Mouse (Mus musculus): ENCODE results near the gene Pcgf5. TPM values are rescaled to one million over a fixed set of nuclear protein-coding genes. Genes with fewer than 3 reads are reported as not detected.
"Not testable (repeated sequence)": the region's sequence is repeated elsewhere in the genome, so short reads cannot be mapped to it uniquely, and the experiment has no call there.

The Pcgf5 gene
- total RNA-seq, 2 experiments from 2014 or later = 27.8 to 28.1 TPM

DNA sequence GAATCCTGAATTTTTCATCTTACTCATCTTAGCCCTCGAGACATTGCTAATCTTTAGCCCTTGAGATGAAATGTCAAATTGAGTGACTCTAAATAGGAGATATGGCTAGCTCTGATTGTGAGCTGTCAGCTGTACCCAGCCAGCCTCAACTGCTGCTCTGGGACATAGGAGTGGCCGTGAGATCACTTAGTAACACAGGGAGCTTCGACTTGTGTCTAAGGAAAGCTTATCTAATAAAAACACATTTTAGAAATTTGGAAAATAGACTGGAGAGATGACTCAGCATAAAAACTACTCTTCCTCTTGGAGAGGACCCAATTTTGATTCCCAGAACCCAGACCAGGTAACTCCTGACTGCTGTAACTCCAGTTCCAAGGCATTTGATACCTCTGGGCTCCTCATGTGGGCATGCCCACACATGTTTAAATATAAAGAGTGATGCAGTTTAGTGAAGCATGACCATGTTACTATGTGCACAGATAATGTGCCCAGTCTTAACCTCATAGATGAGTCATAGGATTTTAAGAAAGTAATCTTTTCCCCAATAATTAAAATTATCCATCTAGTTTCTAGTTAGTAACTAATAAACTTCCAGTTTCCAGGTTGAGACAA, 103.0 kb downstream of the Pcgf5 start:
- no peak for TF ChIP-seq CTCF (IDR thresholded peaks at IDR 0.05)
- DNase-seq (ENCODE audit: extremely low spot score in 1 of 2, low spot score in 2 of 2) = no peak
- Histone ChIP-seq H3K4me3 (no peak overlapping the region), H3K27ac (no peak overlapping the region)
- intact Hi-C loops (cut with DNase I) = no loop called here

DNA sequence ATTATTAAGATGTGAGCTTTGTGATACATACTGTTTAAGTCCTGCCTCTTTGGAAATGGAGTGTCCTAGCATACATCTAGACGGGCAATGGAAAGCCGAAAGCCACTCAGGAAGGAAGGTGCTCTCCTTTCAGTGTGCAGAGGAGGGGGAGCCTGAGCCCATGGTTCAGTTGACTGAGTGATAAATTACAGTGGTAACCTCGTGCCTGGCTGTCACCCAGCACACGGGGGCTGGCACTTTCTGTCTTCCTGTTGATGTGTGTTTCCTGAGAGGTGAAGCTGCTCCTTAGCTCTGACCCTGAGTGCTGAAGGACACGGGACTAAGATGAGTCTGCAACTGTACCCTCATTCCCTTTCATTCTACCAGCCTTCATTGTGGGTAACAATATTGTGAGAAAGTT, 103.6 kb downstream of the Pcgf5 start:
- TF ChIP-seq CTCF (IDR thresholded peaks at IDR 0.05) = no peak
- intact Hi-C loops (cut with DNase I) = no loop called here
- DNase-seq (ENCODE audit: extremely low spot score in 1 of 2, low spot score in 2 of 2) = no peak
- no peak overlapping the region for H3K4me3 ChIP-seq
- H3K27ac ChIP-seq = no peak overlapping the region

DNA sequence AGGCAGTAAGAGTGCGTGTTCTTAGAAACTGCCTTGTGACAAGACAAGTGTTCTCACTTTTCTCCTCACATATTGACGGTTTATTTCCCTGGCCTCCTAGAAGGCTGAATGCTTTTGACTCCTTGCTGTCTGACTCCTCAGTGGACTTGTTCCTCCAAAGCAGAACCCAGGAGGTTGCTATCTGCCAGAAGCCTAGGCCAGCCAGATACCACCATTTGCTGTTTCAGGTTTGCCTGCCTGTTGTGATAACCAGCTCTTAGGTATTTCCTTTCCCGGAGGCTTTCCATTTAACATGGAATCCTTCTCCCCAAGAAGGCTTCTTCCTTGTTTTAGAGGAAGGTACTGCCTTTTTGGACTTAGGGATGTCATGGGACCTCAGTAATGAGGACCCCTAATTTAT, 104.1 kb downstream of the Pcgf5 start:
- H3K4me3 ChIP-seq; intact Hi-C loops (cut with DNase I); DNase-seq (ENCODE audit: extremely low spot score in 1 of 2, low spot score in 2 of 2); H3K27ac ChIP-seq: not testable (repeated sequence)

DNA sequence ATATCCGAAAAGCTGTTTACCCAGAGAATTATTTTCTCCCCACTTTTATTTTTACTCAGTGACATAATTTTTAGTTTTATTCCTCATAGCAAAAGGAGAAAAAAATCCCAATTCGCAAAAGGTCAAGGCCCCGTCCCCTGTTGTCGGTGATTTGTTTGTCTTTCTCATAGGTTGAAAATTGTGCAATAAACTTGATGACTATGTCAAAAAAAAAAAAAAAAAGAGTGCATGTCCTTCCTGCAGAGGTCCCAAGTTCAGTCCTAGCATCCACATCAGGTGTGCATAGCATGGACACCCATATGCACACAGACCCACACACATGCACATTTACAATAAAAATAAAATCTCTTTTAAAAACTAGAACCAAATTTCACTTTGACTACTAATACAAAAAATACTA, 105.3 kb downstream of the Pcgf5 start:
- intact Hi-C loops (cut with DNase I) = no loop called here
- Histone ChIP-seq H3K4me3 (no peak overlapping the region), H3K27ac (no peak overlapping the region)
- no peak for TF ChIP-seq CTCF (IDR thresholded peaks at IDR 0.05)
- no peak for DNase-seq (ENCODE audit: extremely low spot score in 1 of 2, low spot score in 2 of 2)

DNA sequence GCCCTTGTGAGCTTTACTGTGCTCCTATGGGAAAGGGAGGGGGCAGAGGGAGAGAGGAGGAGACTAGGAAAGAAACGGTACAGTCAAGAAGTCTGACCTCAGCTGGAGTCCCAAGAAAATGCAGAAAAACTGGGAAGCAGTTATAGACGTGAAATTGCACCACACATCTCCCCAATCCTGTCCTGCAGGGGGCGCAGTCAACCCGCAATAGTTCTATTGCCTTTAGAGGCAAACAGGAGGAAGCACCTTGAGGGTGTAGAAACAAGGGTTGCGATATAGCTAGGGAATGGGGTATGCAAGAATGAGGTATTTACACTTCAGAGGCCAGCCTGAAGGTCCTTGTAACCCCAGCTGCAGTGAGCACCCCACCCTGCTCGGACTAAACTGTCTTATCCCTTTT, 122.0 kb downstream of the Pcgf5 start:
- intact Hi-C loops (cut with DNase I) = loop anchor here (1.0 to 5.0 kb wide), 4 partner anchors 68 to 452 kb away; partner anchors contain the start of gene Hectd2
- TF ChIP-seq CTCF (IDR thresholded peaks at IDR 0.05) = peak; percentile 72
- no peak overlapping the region for H3K4me3 ChIP-seq
- no peak overlapping the region for H3K27ac ChIP-seq
- peak; percentile 65 to 83 for DNase-seq (ENCODE audit: extremely low spot score in 1 of 2, low spot score in 2 of 2)

DNA sequence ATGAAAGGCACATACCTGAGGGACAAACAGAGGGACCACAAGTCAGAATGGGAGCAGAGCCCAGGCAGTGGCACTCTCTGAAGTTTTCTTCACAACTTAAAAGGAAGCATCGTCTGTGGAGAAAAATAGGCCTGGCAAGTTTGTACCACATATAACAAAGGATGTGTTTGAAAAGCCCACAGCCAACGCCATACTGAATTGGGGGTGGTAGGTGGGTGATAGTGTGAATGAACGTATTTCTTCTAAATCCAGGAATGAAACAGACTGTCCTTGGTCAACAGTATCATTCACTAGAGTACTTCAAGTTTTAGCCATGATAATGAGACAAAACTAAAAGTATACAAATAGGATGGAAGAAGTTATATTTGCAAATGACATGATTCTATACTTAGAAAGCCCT, 123.2 kb downstream of the Pcgf5 start:
- intact Hi-C loops (cut with DNase I) = loop anchor here (2.0 to 5.0 kb wide), 3 partner anchors 83 to 451 kb away; partner anchors contain the start of gene Hectd2
- DNase-seq (ENCODE audit: extremely low spot score in 1 of 2, low spot score in 2 of 2) = peak in 1 of 2 experiments; percentile 21
- no peak overlapping the region for H3K27ac ChIP-seq
- no peak overlapping the region for H3K4me3 ChIP-seq
- no peak for TF ChIP-seq CTCF (IDR thresholded peaks at IDR 0.05)

DNA sequence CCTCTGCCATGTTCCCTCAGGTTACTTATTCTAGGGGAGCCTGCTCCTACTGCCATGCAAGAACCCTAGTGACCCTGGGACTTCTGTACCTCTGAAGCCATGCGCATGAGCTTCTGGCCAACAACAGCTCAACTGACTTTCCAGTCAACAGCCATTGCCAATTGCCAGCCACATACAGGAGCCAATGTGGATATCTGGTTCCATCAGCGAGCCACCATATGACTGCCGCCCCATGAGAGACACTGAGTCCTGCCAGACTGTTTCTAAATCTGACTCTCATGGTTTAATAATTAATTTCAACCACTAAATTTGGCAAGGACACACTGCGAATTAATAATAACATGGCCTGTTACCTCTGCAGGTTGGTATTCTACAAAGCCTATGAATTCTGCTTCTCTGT, 128.5 kb downstream of the Pcgf5 start:
- DNase-seq (ENCODE audit: extremely low spot score in 1 of 2, low spot score in 2 of 2) = no peak
- H3K27ac ChIP-seq = no peak overlapping the region
- H3K4me3 ChIP-seq = no peak overlapping the region
- intact Hi-C loops (cut with DNase I) = no loop called here
- no peak for TF ChIP-seq CTCF (IDR thresholded peaks at IDR 0.05)

DNA sequence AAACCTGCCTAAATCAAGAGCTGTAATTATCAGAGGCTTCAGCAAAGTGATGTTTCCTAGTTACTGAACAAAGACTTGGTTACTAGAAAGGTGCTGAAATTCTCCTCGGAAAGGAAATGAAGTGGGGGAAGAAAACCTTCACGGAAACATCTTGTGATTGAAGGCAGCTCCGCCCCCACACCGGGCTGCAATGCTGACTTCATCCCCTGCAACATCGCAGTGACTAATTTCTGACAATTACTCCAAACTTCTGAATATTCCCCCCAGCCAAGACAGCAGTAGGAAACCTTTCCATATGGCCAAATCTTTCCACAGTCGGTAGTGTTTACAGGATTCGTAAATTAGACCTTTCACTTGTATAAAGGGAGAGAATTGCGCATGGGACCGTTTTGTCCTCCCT, 129.0 kb downstream of the Pcgf5 start:
- Histone ChIP-seq H3K27ac (no peak overlapping the region), H3K4me3 (peak overlapping the region; percentile 28)
- TF ChIP-seq CTCF (IDR thresholded peaks at IDR 0.05) = no peak
- intact Hi-C loops (cut with DNase I) = no loop called here
- DNase-seq (ENCODE audit: extremely low spot score in 1 of 2, low spot score in 2 of 2) = peak; percentile 50 to 56

DNA sequence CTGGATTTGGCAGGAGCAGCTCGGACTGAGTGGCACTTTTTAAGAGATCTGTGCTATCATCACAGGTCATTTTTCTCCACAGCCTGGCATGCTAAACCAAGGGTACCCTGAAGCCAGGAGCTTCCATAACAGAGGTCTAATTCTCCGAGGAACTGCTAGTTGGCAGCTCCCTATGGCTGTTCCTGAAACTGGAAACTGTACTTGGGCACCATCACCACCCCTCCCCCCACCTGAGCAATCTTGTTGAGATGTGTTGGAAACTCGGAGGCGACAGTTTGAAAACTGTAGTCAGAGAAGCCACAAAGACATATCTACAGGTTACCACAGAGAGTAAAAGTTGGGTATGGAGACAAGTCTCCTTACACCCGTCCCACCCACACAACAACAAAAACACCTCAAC, 129.6 kb downstream of the Pcgf5 start:
- Histone ChIP-seq H3K27ac (no peak overlapping the region), H3K4me3 (peak overlapping the region; percentile 28)
- no peak for TF ChIP-seq CTCF (IDR thresholded peaks at IDR 0.05)
- intact Hi-C loops (cut with DNase I) = no loop called here
- DNase-seq (ENCODE audit: extremely low spot score in 1 of 2, low spot score in 2 of 2) = no peak

DNA sequence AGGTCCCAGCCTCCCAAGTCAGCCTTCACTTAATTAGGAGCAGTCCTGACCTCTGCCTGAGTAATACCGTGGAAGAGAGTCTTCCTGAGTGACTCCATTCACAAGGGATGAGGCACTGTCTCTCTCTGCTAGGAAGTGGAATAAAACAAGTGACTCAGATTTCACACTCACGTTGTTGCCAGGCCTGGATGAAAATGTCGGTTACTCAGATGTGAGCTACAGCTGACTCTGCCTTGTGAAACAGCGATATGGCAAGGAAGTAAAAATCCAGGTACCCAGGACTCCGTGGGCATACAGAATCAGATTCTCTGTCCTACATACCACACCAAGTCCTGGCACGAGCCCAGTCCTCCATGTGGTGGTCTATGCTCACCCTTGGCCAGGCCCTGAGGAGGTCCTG, 142.8 kb downstream of the Pcgf5 start:
- intact Hi-C loops (cut with DNase I) = no loop called here
- peak; percentile 25 to 57 for DNase-seq (ENCODE audit: extremely low spot score in 1 of 2, low spot score in 2 of 2)
- Histone ChIP-seq H3K4me3 (no peak overlapping the region), H3K27ac (no peak overlapping the region)
- TF ChIP-seq CTCF (IDR thresholded peaks at IDR 0.05) = no peak

DNA sequence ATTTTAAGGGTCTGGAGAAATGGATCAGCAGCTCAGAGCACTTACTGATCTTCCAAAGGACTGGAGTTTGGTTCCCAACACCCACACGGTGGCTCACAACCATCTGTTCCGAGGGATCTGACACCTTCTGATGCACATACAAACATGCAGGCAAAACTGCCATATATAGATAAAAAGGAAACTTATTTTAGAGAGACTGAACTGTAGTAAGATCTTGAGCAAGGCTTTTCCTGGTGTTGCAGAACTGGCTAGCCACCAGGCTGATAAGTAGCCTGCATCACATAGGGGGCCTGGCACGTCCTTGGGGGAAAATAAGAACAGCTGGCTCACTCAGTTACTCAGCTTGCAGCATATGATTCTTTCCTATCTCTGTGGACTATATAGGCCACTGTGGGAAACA, 147.4 kb downstream of the Pcgf5 start:
- DNase-seq (ENCODE audit: extremely low spot score in 1 of 2, low spot score in 2 of 2) = peak; percentile 30 to 49
- Histone ChIP-seq H3K4me3 (no peak overlapping the region), H3K27ac (no peak overlapping the region)
- intact Hi-C loops (cut with DNase I) = no loop called here
- no peak for TF ChIP-seq CTCF (IDR thresholded peaks at IDR 0.05)

DNA sequence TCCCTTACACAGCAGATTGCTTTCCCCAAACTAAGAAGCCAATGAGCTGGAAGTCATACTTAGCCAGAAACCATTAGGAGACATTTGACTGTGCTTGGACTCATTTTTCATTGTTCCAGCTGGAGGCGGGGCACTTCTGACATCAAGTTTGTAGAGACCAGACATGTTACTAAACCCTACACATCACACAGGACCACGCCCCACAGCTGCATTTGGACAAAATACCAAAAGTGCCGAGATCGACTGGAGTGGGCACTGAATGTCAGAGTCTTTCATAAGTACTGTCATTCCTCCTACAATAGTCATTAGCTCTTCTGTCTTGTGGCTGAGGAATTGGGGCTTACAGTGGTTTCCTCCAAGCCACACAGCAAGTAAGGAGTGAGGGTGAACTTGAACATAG, 148.4 kb downstream of the Pcgf5 start:
- TF ChIP-seq CTCF (IDR thresholded peaks at IDR 0.05) = no peak
- intact Hi-C loops (cut with DNase I) = no loop called here
- no peak overlapping the region for H3K4me3 ChIP-seq
- DNase-seq (ENCODE audit: extremely low spot score in 1 of 2, low spot score in 2 of 2) = no peak
- H3K27ac ChIP-seq = no peak overlapping the region

DNA sequence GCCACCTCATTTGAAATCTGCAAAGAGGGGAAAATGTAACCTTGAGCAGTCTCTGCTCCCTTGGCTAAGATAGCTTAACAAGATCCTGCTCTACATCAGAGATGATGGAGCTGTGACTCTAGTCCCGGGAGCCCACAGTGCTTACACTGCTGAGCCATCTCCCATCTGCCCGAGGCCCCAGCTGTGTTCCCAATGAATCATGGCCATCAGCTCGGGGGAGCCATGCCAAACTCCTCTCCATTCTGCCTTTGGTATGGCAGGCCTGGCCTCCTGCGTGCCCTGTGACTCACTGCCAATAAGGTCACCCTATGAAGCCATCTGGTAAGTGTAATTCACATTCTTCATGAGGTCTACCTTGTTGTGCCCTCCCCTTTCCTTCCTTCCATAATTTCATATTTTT, 149.0 kb downstream of the Pcgf5 start:
- TF ChIP-seq CTCF (IDR thresholded peaks at IDR 0.05) = no peak
- Histone ChIP-seq H3K27ac (no peak overlapping the region), H3K4me3 (no peak overlapping the region)
- intact Hi-C loops (cut with DNase I) = no loop called here
- DNase-seq (ENCODE audit: extremely low spot score in 1 of 2, low spot score in 2 of 2) = peak in 1 of 2 experiments; percentile 24

Data from left cerebral cortex, adult 2 months (tissue).